Mouse (Mus musculus) left cerebral cortex, adult 8-10 months (tissue): ENCODE results near the gene Ago3. TPM values are rescaled to one million over a fixed set of nuclear protein-coding genes. Genes with fewer than 3 reads are reported as not detected.

Experiments used
- total RNA-seq, 4 experiments: library from RNA; stranded (reverse); gene quantifications; 2 replicates each; pipeline ENCODE4 v1.2.4; 2022

Ago3 gene
- total RNA-seq, 4 experiments from 2014 or later = 28.9 to 38.8 (median 32.1) TPM

Other genes with a start within 250 kb of the Ago3 start
- 100 to 1,000 TPM; 127 to 151 (median 148) TPM for gene Thrap3, start 226.8 kb downstream of the Ago3 start, total RNA-seq
- gene Map7d1, start 173.2 kb downstream of the Ago3 start, total RNA-seq = 100 to 1,000 TPM; 224 to 273 (median 253) TPM
- 10 to 100 TPM; 86.2 to 93.4 (median 89.3) TPM for gene Trappc3, start 167.2 kb downstream of the Ago3 start, total RNA-seq
- gene Col8a2, start 142.8 kb downstream of the Ago3 start, total RNA-seq = 1 to 10 TPM; 1.9 to 4.0 (median 2.5) TPM
- 10 to 100 TPM; 26.9 to 32.0 (median 31.2) TPM for gene Adprhl2, start 107.9 kb downstream of the Ago3 start, total RNA-seq
- 1 to 10 TPM in 2 of 4 experiments, under 1 TPM in 2; 0.86 to 1.6 (median 1.3) TPM for gene Tekt2, start 103.9 kb downstream of the Ago3 start, total RNA-seq
- 10 to 100 TPM; 48.5 to 57.9 (median 50.4) TPM for gene Ago1, start 39.0 kb upstream of the Ago3 start, total RNA-seq
- gene Ago4, start 103.9 kb upstream of the Ago3 start, total RNA-seq = 1 to 10 TPM; 7.1 to 8.8 (median 7.7) TPM
- gene Clspn, start 127.4 kb upstream of the Ago3 start, total RNA-seq = 1 to 10 TPM; 2.3 to 3.3 (median 3.0) TPM
- 10 to 100 TPM; 75.6 to 81.7 (median 76.6) TPM for gene 5730409E04Rik, start 180.3 kb upstream of the Ago3 start, total RNA-seq
- gene Psmb2, start 248.1 kb upstream of the Ago3 start, total RNA-seq = 100 to 1,000 TPM in 3 of 4 experiments, 10 to 100 TPM in 1; 84.9 to 112 (median 104) TPM